ENCODE assay signal across 7 mouse cellular contexts in the genomic region with DNA sequence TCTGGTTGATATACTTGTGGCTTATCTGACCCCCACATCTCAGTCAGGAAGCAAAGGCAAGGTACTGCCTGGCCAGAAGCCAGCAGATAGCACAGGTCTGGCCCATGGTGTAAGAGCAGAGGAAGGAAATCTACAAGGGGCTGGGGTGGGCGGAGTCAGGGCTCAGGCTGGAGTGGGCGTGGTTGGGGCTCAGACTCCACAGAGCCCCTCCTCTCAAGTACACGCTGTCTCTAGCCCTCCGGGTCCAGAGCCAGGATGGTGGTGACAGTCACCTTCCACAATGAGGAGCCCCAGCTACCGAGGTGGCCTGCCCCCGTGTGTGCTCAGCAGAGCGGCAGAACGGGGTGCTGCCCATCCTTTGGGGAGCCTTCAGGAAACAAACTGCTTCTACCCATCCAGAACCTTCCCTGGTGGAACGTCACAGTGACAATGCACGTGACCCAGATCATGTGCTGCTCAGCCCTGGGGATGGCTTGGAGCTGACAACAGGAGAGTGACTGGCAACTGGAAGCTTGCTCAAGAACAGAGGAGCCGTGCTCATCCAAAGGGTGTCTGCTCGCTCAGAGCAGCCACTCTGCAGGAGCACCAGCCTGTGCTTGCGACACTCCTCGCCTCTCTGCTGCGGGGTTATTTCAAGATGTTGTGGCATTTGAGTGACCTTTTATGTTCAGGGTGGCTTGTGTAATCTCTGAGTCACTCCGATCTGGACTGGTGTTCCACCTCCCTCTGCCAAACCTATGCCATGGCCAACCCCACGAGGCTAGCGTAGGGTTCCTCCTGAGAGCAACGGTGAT. TPM values are rescaled to one million over a fixed set of nuclear protein-coding genes. Genes with fewer than 3 reads are reported as not detected.
DNase-seq lines count a peak whose midpoint lies in the region; ATAC-seq lines count a peak whose summit lies in the region.

No protein-coding gene starts in this region.

- H3K27ac ChIP-seq in heart, embryonic 10.5 days = peak overlapping the region; percentile 80
- H3K27ac ChIP-seq in kidney, embryonic 16.5 days (ENCODE audit: low read length) = no peak overlapping the region

- peaks cover 14% of the 10 kb centered on the region for H3K36me3 ChIP-seq in heart, embryonic 10.5 days
- H3K36me3 ChIP-seq in kidney, embryonic 16.5 days (ENCODE audit: insufficient read depth, low read length) = no peaks in the 10 kb centered on the region

- H3K4me2 ChIP-seq in kidney, embryonic 16.5 days (replicated peaks; ENCODE audit: low read depth, low read length) = peak overlapping the region; percentile 60

- peak overlapping the region; percentile 60 for H3K9ac ChIP-seq in kidney, embryonic 16.5 days (replicated peaks; ENCODE audit: low read length)

- DNase-seq in CD4-positive helper T cell, adult 2 months (ENCODE audit: low read depth, low spot score) = peak; percentile 75
- peak; percentile 99 for DNase-seq in MEL-GATA-1-ER (ENCODE audit: extremely low read depth, low read depth)
- peak; percentile 85 for DNase-seq in embryo, embryonic 10.5 days (ENCODE audit: low spot score)
- DNase-seq in heart, embryonic 10.5 days (ENCODE audit: low spot score) = peak; percentile 91
- DNase-seq in lung, postnatal 25 days (ENCODE audit: low spot score) = peak; percentile 84
- DNase-seq in skeletal muscle tissue, adult 2 months (ENCODE audit: low read depth, low spot score) = peak; percentile 98

- H3K9me3 ChIP-seq in heart, embryonic 10.5 days = no peaks in the 10 kb centered on the region
- H3K9me3 ChIP-seq in kidney, embryonic 16.5 days (ENCODE audit: low read length) = no peaks in the 10 kb centered on the region

- peak overlapping the region; percentile 51 for H3K4me3 ChIP-seq in heart, embryonic 10.5 days
- peak overlapping the region; percentile 36 for H3K4me3 ChIP-seq in kidney, embryonic 16.5 days (ENCODE audit: low read length)

- peak; percentile 85 for ATAC-seq in kidney, embryonic 16.5 days (ENCODE audit: low FRiP score, low TSS enrichment)

- H3K27me3 ChIP-seq in heart, embryonic 10.5 days (ENCODE audit: insufficient read depth, poor library complexity, severe bottlenecking) = no peaks in the 10 kb centered on the region
- H3K27me3 ChIP-seq in kidney, embryonic 16.5 days (ENCODE audit: insufficient read depth, low read length) = no peaks in the 10 kb centered on the region

- WGBS in heart, embryonic 10.5 days = 22% methylated on average over 19 of the region's 19 CpGs
- 34% methylated on average over 19 of the region's 19 CpGs for WGBS in kidney, embryonic 16.5 days

- peaks cover 82% of the 10 kb centered on the region for H3K4me1 ChIP-seq in heart, embryonic 10.5 days
- H3K4me1 ChIP-seq in kidney, embryonic 16.5 days (ENCODE audit: insufficient read depth, low read length) = peaks cover 28% of the 10 kb centered on the region

RNA-seq across cellular contexts. Expression of gene Adssl1, which starts 9.3 kb away (rescaled TPM):
- polyA plus RNA-seq in heart, embryonic 10.5 days (2016; fragmentation: Nextera tagmentation; extraction: Ambion mirVana) = 57.2 and 99.3 TPM in 2 replicates
- 10.7 and 12.7 TPM in 2 replicates for polyA plus RNA-seq in kidney, embryonic 16.5 days (2015; fragmentation: Nextera tagmentation; extraction: Ambion mirVana)

RNA-seq across cellular contexts. Expression of gene Siva1, which starts 15.4 kb away (rescaled TPM):
- 175 and 207 TPM in 2 replicates for polyA plus RNA-seq in heart, embryonic 10.5 days (2016; fragmentation: Nextera tagmentation; extraction: Ambion mirVana)
- 273 and 296 TPM in 2 replicates for polyA plus RNA-seq in kidney, embryonic 16.5 days (2015; fragmentation: Nextera tagmentation; extraction: Ambion mirVana)

RNA-seq across cellular contexts. Expression of gene Inf2, which starts 40.5 kb away (rescaled TPM):
- polyA plus RNA-seq in heart, embryonic 10.5 days (2016; fragmentation: Nextera tagmentation; extraction: Ambion mirVana) = 3.5 and 5.6 TPM in 2 replicates
- polyA plus RNA-seq in kidney, embryonic 16.5 days (2015; fragmentation: Nextera tagmentation; extraction: Ambion mirVana) = 4.7 and 5.3 TPM in 2 replicates

RNA-seq across cellular contexts. Expression of gene Akt1, which starts 45.6 kb away (rescaled TPM):
- polyA plus RNA-seq in heart, embryonic 10.5 days (2016; fragmentation: Nextera tagmentation; extraction: Ambion mirVana) = 57.1 and 82.0 TPM in 2 replicates
- polyA plus RNA-seq in kidney, embryonic 16.5 days (2015; fragmentation: Nextera tagmentation; extraction: Ambion mirVana) = 49.5 TPM in 2 replicates

RNA-seq across cellular contexts. Expression of gene Zbtb42, which starts 49.5 kb away (rescaled TPM):
- polyA plus RNA-seq in heart, embryonic 10.5 days (2016; fragmentation: Nextera tagmentation; extraction: Ambion mirVana) = 3.9 and 4.3 TPM in 2 replicates
- polyA plus RNA-seq in kidney, embryonic 16.5 days (2015; fragmentation: Nextera tagmentation; extraction: Ambion mirVana) = 6.4 and 7.0 TPM in 2 replicates
